Mouse (Mus musculus) C2C12 (cell line): Measurements from ENCODE around the gene Tmem245.

Experiments
- CEBPB ChIP-seq: IDR thresholded peaks from one replicate; pipeline ENCODE4 v1.6.1; 2011; ENCODE audit warnings: low read depth, mild to moderate bottlenecking, control low read depth, moderate library complexity
- CTCF ChIP-seq: IDR thresholded peaks from one replicate; pipeline ENCODE4 v1.5.1; 2011; ENCODE audit not compliant: control insufficient read depth, insufficient read depth, insufficient read length
- FOSL1 ChIP-seq: IDR thresholded peaks from one replicate; pipeline ENCODE4 v1.8.0; 2011; ENCODE audit warnings: mild to moderate bottlenecking, low read length; ENCODE audit not compliant: poor library complexity, insufficient read depth, severe bottlenecking
- MAX ChIP-seq: IDR thresholded peaks from one replicate; pipeline ENCODE4 v1.6.1; 2011; ENCODE audit warnings: mild to moderate bottlenecking, control low read depth
- MYOD1 ChIP-seq: IDR thresholded peaks from one replicate; pipeline ENCODE4 v1.6.1; 2011; ENCODE audit warnings: low read depth; ENCODE audit not compliant: control insufficient read depth, insufficient read length
- USF1 ChIP-seq: IDR thresholded peaks from one replicate; pipeline ENCODE4 v1.6.1; 2011; ENCODE audit warnings: low read depth, mild to moderate bottlenecking, control low read depth, moderate library complexity

DNA sequence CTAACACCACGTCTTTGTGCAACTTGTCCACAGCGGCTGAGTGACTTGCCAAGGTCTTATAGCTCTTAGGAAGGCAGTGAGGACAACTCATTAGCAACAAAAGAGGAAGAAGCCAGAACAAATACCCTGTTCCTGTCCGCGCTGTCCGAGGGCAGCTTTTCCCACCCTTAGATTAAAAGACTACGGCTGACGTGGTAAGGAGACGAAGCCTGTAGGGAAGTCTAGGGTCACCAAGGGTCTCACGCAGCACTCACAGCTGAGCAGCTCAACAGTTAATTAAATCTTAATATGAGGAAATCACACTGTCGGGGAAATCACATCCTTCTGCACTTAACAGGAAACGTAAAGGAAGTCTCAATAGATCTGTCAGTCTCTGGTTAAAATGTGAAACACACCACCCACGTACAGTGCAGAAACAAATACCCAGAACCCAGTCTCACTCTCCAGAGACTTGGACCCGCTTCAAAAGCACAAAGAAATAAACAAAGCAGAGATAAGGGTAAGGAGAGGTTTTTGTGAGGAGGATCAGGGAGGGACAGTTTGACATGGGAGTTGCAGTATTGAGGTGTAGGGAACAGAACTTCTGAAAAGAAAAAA lies 116.1 kb downstream of the Tmem245 start:
- TF ChIP-seq USF1 = no peak
- TF ChIP-seq CTCF = no peak
- no peak for TF ChIP-seq MYOD1
- no peak for TF ChIP-seq MAX
- no peak for TF ChIP-seq FOSL1
- no peak for TF ChIP-seq CEBPB
